Mouse (Mus musculus): ENCODE results near the gene Masp1. TPM values are rescaled to one million over a fixed set of nuclear protein-coding genes. Genes with fewer than 3 reads are reported as not detected.

Masp1 gene
- polyA plus RNA-seq, 1 experiment = 16.5 TPM

DNA sequence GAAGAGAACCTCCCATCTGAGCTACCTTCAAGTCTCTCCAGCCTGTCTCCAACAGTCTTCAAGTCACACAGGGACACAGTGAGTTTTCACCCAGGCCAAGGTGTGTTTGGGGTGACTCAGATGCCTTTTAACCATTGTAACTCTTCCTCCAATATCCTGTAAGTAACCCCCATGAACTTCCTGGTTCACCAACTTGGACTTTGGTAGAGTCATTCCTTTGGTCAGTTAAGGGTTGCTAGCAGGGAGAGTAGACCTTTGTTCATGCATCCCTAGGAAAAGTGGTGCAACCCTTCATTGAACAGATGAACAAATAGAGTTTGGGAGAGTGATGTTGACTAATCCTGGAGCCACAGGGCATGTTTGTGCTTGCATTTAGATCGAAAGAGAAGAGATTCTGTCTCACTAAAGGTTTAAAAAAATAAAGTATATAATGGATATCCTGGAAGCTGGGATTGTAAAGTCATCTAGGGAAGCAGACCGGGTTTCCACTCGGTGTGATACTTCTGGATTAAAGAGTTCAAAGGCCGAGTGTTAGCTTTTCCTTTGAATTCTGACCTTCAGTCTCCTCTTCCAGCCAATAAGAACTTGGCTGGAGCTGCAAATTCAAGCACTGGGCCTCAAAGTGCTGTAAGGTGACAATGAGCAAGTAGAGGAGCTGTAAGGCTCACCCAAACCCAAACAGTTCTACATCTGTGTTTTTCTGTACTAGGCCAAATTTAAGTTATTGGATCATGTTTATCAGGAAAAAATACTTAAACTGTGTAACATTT is 9.3 kb downstream of the Masp1 start:
- H3K79me3 ChIP-seq (ENCODE audit: low read depth) = no peaks in the 10 kb centered on the region
- no peaks in the 10 kb centered on the region for H3K79me2 ChIP-seq (ENCODE audit: control insufficient read depth, insufficient read depth)
- H3K36me3 ChIP-seq (ENCODE audit: control insufficient read depth, insufficient read depth) = peaks cover 4% of the 10 kb centered on the region
- no peak for TF ChIP-seq CTCF (IDR thresholded peaks at IDR 0.05; ENCODE audit: control insufficient read depth, insufficient read depth, insufficient read length)
- no peak for TF ChIP-seq MYOD1 (IDR thresholded peaks at IDR 0.05; ENCODE audit: control insufficient read depth, insufficient read length, low read depth)
- no peak for TF ChIP-seq FOSL1 (IDR thresholded peaks at IDR 0.05; ENCODE audit: insufficient read depth, low read length, poor library complexity, severe bottlenecking)
- no peak for TF ChIP-seq USF1 (IDR thresholded peaks at IDR 0.05; ENCODE audit: low read depth)
- no peak for TF ChIP-seq MAX (IDR thresholded peaks at IDR 0.05)
- no peak for TF ChIP-seq MYOG (IDR thresholded peaks at IDR 0.05; ENCODE audit: control insufficient read depth, extremely low read depth, insufficient read length)
- TF ChIP-seq CEBPB (IDR thresholded peaks at IDR 0.05; ENCODE audit: low read depth) = no peak
- no peak overlapping the region for H3K4me3 ChIP-seq (ENCODE audit: insufficient read depth, poor library complexity, severe bottlenecking)
- no peaks in the 10 kb centered on the region for H3K27me3 ChIP-seq (ENCODE audit: control insufficient read depth, insufficient read depth, insufficient read length)
- H3ac ChIP-seq (ENCODE audit: control insufficient read depth, insufficient read length, low read depth) = no peak overlapping the region

DNA sequence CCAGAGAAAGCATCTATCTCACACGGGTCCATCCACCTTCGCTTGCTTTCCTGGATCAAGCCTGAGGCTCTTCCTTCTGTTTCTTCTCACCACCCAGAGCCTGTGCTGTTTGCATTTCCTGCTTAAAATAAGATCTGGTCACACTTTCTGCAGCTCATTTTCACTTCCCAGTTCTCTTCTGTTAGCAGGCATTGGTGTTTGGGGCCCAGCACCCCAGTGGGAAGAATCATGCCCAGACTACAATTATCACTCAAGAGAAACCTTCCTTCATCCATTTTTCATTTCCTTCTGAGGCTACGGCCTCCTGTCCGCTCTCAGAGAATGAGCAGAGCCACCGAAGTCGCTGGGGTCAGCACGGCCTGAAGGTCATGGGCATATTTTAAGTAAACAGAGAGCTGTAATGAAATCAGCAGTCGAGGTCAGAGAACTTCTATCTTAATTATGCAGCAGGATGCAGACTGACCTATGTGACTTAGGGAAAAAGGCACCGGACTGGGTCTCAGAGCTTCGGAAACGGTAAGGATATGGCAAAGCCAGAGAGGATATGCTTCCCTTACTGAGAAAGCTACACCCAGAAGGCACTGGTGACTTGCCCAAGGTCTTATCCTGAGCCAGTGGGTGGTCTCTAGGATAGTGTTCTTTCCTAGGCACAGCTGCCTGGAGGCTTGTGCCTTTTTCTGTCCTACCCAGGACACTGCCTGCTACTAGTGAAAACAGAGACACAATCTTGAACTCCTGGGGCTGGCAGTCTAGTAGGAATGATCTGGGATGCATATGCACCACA is 14.5 kb downstream of the Masp1 start:
- Histone ChIP-seq H3K36me3 (ENCODE audit: control insufficient read depth, insufficient read depth) (peaks cover 4% of the 10 kb centered on the region), H3K79me3 (ENCODE audit: low read depth) (no peaks in the 10 kb centered on the region), H3K4me3 (ENCODE audit: insufficient read depth, poor library complexity, severe bottlenecking) (no peak overlapping the region), H3K27me3 (ENCODE audit: control insufficient read depth, insufficient read depth, insufficient read length) (no peaks in the 10 kb centered on the region), H3ac (ENCODE audit: control insufficient read depth, insufficient read length, low read depth) (no peak overlapping the region), H3K79me2 (ENCODE audit: control insufficient read depth, insufficient read depth) (no peaks in the 10 kb centered on the region)
- TF ChIP-seq MYOG (IDR thresholded peaks at IDR 0.05; ENCODE audit: control insufficient read depth, extremely low read depth, insufficient read length) (no peak), CTCF (IDR thresholded peaks at IDR 0.05; ENCODE audit: control insufficient read depth, insufficient read depth, insufficient read length) (no peak), MAX (IDR thresholded peaks at IDR 0.05) (no peak), MYOD1 (IDR thresholded peaks at IDR 0.05; ENCODE audit: control insufficient read depth, insufficient read length, low read depth) (no peak), CEBPB (IDR thresholded peaks at IDR 0.05; ENCODE audit: low read depth) (no peak), USF1 (IDR thresholded peaks at IDR 0.05; ENCODE audit: low read depth) (no peak), FOSL1 (IDR thresholded peaks at IDR 0.05; ENCODE audit: insufficient read depth, low read length, poor library complexity, severe bottlenecking) (no peak)

DNA sequence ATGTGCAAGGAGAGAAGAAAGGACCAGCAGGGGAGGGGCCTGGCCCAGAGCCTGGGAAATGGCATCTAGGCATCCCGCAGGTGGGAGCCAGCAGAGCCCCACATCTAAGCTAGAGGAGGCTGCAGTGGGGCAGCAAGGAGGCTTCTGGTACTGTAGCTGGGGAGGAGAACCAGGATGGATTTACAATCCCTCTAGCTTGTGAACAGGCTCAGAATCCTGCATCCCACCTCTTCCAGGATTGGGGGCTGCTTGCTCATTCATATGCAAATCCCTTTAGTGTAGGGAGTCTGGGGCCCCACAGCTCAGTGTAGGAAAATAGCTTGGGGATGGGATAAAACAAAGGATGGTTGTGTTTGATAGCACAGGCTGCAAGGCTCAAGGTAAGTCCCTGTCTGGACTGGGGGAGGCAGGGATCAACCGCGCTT is 16.3 kb downstream of the Masp1 start:
- no peaks in the 10 kb centered on the region for H3K27me3 ChIP-seq (ENCODE audit: control insufficient read depth, insufficient read depth, insufficient read length)
- TF ChIP-seq MYOG (IDR thresholded peaks at IDR 0.05; ENCODE audit: control insufficient read depth, extremely low read depth, insufficient read length) = no peak
- no peak for TF ChIP-seq MAX (IDR thresholded peaks at IDR 0.05)
- no peak for TF ChIP-seq USF1 (IDR thresholded peaks at IDR 0.05; ENCODE audit: low read depth)
- no peak for TF ChIP-seq FOSL1 (IDR thresholded peaks at IDR 0.05; ENCODE audit: insufficient read depth, low read length, poor library complexity, severe bottlenecking)
- TF ChIP-seq MYOD1 (IDR thresholded peaks at IDR 0.05; ENCODE audit: control insufficient read depth, insufficient read length, low read depth) = no peak
- TF ChIP-seq CTCF (IDR thresholded peaks at IDR 0.05; ENCODE audit: control insufficient read depth, insufficient read depth, insufficient read length) = no peak
- no peak for TF ChIP-seq CEBPB (IDR thresholded peaks at IDR 0.05; ENCODE audit: low read depth)

DNA sequence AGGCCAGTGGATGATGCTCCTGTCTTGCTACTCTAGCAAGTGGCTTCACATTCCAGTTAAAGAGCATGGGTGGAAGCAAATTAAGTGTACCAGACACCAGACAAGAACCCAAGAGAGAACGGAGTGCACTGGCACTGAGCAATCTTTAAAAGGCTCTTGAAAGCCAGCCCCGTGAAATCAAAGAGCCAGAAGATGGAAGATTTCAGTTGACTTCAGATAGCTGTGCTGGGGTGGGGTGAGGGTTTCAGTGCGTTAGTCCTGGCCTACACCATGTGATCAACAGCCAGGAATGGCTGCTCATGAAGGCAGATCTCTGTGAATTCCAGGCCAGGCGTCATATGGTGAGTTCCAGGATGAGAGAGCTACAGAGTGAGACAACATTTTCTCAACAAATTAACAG is 17.3 kb downstream of the Masp1 start:
- Histone ChIP-seq H3ac (ENCODE audit: control insufficient read depth, insufficient read length, low read depth) (no peak overlapping the region), H3K36me3 (ENCODE audit: control insufficient read depth, insufficient read depth) (peaks cover 4% of the 10 kb centered on the region), H3K79me3 (ENCODE audit: low read depth) (no peaks in the 10 kb centered on the region), H3K79me2 (ENCODE audit: control insufficient read depth, insufficient read depth) (no peaks in the 10 kb centered on the region), H3K4me3 (ENCODE audit: insufficient read depth, poor library complexity, severe bottlenecking) (no peak overlapping the region), H3K27me3 (ENCODE audit: control insufficient read depth, insufficient read depth, insufficient read length) (no peaks in the 10 kb centered on the region)
- TF ChIP-seq USF1 (IDR thresholded peaks at IDR 0.05; ENCODE audit: low read depth) (no peak), MYOG (IDR thresholded peaks at IDR 0.05; ENCODE audit: control insufficient read depth, extremely low read depth, insufficient read length) (no peak), FOSL1 (IDR thresholded peaks at IDR 0.05; ENCODE audit: insufficient read depth, low read length, poor library complexity, severe bottlenecking) (no peak), MYOD1 (IDR thresholded peaks at IDR 0.05; ENCODE audit: control insufficient read depth, insufficient read length, low read depth) (no peak), CTCF (IDR thresholded peaks at IDR 0.05; ENCODE audit: control insufficient read depth, insufficient read depth, insufficient read length) (no peak), CEBPB (IDR thresholded peaks at IDR 0.05; ENCODE audit: low read depth) (no peak), MAX (IDR thresholded peaks at IDR 0.05) (no peak)

More for the DNA sequence above, 16.3 kb downstream of the Masp1 start:
- H3ac ChIP-seq (ENCODE audit: control insufficient read depth, insufficient read length, low read depth) = no peak overlapping the region
- no peak overlapping the region for H3K4me3 ChIP-seq (ENCODE audit: insufficient read depth, poor library complexity, severe bottlenecking)
- peaks cover 4% of the 10 kb centered on the region for H3K36me3 ChIP-seq (ENCODE audit: control insufficient read depth, insufficient read depth)
- H3K79me3 ChIP-seq (ENCODE audit: low read depth) = no peaks in the 10 kb centered on the region
- no peaks in the 10 kb centered on the region for H3K79me2 ChIP-seq (ENCODE audit: control insufficient read depth, insufficient read depth)

DNA sequence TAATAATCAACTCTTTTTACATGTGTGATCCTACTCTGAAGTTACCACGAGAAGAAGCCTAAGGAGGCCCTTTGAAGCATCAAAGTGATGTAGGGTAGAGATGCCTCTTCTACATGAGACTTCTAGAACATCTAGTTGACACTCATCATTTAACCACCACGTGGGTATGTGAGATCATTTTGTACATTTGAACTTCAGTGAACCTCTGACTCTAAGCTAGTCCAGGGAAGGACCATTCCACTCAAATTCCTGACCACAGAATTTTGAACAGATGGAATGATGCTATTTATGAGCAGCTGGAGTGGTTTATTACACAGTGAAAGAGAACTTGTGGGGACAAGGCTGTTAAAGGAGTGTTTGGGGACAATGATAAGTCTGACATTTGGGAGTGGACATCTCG is 18.1 kb downstream of the Masp1 start:
- Histone ChIP-seq H3K27me3 (ENCODE audit: control insufficient read depth, insufficient read depth, insufficient read length) (no peaks in the 10 kb centered on the region), H3K4me3 (ENCODE audit: insufficient read depth, poor library complexity, severe bottlenecking) (no peak overlapping the region), H3K79me2 (ENCODE audit: control insufficient read depth, insufficient read depth) (no peaks in the 10 kb centered on the region), H3ac (ENCODE audit: control insufficient read depth, insufficient read length, low read depth) (no peak overlapping the region), H3K79me3 (ENCODE audit: low read depth) (no peaks in the 10 kb centered on the region), H3K36me3 (ENCODE audit: control insufficient read depth, insufficient read depth) (peaks cover 4% of the 10 kb centered on the region)
- TF ChIP-seq USF1 (IDR thresholded peaks at IDR 0.05; ENCODE audit: low read depth) (peak; percentile 54), CTCF (IDR thresholded peaks at IDR 0.05; ENCODE audit: control insufficient read depth, insufficient read depth, insufficient read length) (no peak)

Measured in C2C12 (cell line).